Mouse (Mus musculus) liver, postnatal 0 days (tissue): Measurements from ENCODE around the gene Cfap97.

Experiments
- CTCF ChIP-seq: sonication (generic); IDR thresholded peaks from 2 replicates; pipeline ENCODE4 v1.5.1; 2016; ENCODE audit warnings: antibody characterized with exemption, low read depth
- EP300 ChIP-seq: IDR thresholded peaks from 2 replicates; pipeline ENCODE4 v1.6.1; 2016; ENCODE audit warnings: antibody characterized with exemption, low read depth, mild to moderate bottlenecking

DNA sequence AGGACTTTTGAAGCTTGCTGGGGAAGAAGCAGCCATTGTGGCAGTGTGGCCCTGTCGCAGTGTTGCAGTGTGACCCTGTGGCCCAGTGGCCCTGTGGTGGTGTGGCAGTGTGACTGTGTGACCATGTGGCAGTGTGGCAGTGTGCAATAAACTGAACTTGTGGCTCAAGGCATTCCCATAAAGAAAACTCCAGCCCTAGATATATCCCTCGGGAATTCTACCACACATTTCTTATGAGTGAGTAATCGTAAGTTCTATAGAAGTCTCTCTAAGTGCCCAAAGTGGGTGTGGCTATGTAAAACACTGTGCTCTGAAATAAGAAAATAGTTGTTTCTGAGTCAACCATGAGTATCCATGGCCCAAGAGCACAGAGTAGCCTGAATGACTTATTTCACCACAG, 73.9 kb downstream of the Cfap97 start:
- TF ChIP-seq CTCF: no peak
- TF ChIP-seq EP300: no peak
